Mouse (Mus musculus) frontal cortex, postnatal 10 days (tissue): ENCODE measurements around the gene Ccdc151.
A peak's percentile ranks its signal among the peaks of the same experiment; 100 is the strongest.

Experiments used
- DNase-seq, 2 experiments: peaks; one replicate each; pipeline ENCODE4 v3.0.0; 2022; ENCODE audit warnings: low spot score in 2 of 2, mixed read lengths in 1 of 2

Ccdc151 gene

GRCm38 (mm10) chr9:21996178-21996867, 6.1 kb downstream of the Ccdc151 start:
- DNase-seq: no peak

- DNase-seq: no peak
These were observed 10.2 kb downstream of the Ccdc151 start for GRCm38 (mm10) chr9:21992227-21992626.

- DNase-seq: no peak
These were observed 13.0 kb downstream of the Ccdc151 start, which contains the start of gene Rgl3 for GRCm38 (mm10) chr9:21989230-21990110. Gene Rgl3 (minus strand): TSS chr9:21989446.

GRCm38 (mm10) chr9:21988421-21989101, 13.9 kb downstream of the Ccdc151 start:
- DNase-seq: no peak

GRCm38 (mm10) chr9:21987592-21988342, 14.7 kb downstream of the Ccdc151 start:
- no peak for DNase-seq

GRCm38 (mm10) chr9:21983911-21984310, 18.5 kb downstream of the Ccdc151 start:
- no peak for DNase-seq

GRCm38 (mm10) chr9:21978398-21979128, 23.9 kb downstream of the Ccdc151 start:
- no peak for DNase-seq

- no peak for DNase-seq
These were observed 24.5 kb downstream of the Ccdc151 start for GRCm38 (mm10) chr9:21977972-21978371.

- no peak for DNase-seq
These were observed 25.1 kb downstream of the Ccdc151 start for GRCm38 (mm10) chr9:21977331-21977730.

GRCm38 (mm10) chr9:21976626-21977175, 25.7 kb downstream of the Ccdc151 start:
- DNase-seq: no peak

- DNase-seq: no peak
These were observed 33.1 kb downstream of the Ccdc151 start for GRCm38 (mm10) chr9:21969304-21969703.

- DNase-seq: no peak
These were observed 33.6 kb downstream of the Ccdc151 start for GRCm38 (mm10) chr9:21968883-21969282.

GRCm38 (mm10) chr9:21963417-21963816, 39.0 kb downstream of the Ccdc151 start, which contains the start of gene Epor:
Gene Epor (minus strand): TSS chr9:21963506.
- DNase-seq: no peak

GRCm38 (mm10) chr9:21962416-21963059, 39.9 kb downstream of the Ccdc151 start:
- peak in 1 of 2 experiments; percentile 74 for DNase-seq

- DNase-seq: no peak
These were observed 40.4 kb downstream of the Ccdc151 start for GRCm38 (mm10) chr9:21962010-21962409.

GRCm38 (mm10) chr9:21961366-21961980, 41.0 kb downstream of the Ccdc151 start:
- no peak for DNase-seq

- DNase-seq: no peak
These were observed 41.8 kb downstream of the Ccdc151 start for GRCm38 (mm10) chr9:21960558-21961208.

- no peak for DNase-seq
These were observed 42.3 kb downstream of the Ccdc151 start for GRCm38 (mm10) chr9:21960135-21960534.

- no peak for DNase-seq
These were observed 43.2 kb downstream of the Ccdc151 start for GRCm38 (mm10) chr9:21959244-21959643.
